Mouse (Mus musculus): ENCODE measurements around the gene Bfsp2. TPM values are rescaled to one million over a fixed set of nuclear protein-coding genes. Genes with fewer than 3 reads are reported as not detected.

Bfsp2 gene
- total RNA-seq (2021), result under 1 TPM; 0.41 to 0.71 TPM
- long read RNA-seq, experiment 1, result 0 reads
- long read RNA-seq, experiment 2, result 0 reads

GRCm38 (mm10) chr9:103480044-103480576 is at the start of gene Bfsp2:
Gene Bfsp2, minus strand, starts transcription at chr9:103480420.
- DNase-seq (ENCODE audit: low spot score), result no peak

GRCm38 (mm10) chr9:103525041-103525537 is 44.9 kb upstream of the Bfsp2 start:
- no peak for DNase-seq (ENCODE audit: low spot score)

DNA sequence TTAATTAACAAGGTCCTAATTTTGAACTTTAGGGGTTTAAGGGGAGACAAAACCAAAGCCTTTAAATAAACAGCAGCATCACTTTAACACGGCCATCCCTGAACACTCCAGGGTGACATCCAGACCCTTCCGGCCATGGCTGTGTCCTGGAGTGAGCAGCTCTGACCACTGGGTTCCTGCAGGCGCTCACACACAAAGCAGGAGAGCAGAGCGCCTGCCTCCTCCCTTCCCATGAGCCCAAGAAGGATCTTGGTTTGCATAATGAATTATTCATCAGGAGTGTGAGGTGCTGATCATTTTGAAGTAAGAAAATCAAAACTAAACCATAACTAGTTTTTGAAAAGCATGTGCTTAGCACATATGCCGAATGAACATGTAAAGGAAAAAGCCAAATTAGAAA is 44.4 kb upstream of the Bfsp2 start:
- DNase-seq (ENCODE audit: low spot score), result no peak

DNA sequence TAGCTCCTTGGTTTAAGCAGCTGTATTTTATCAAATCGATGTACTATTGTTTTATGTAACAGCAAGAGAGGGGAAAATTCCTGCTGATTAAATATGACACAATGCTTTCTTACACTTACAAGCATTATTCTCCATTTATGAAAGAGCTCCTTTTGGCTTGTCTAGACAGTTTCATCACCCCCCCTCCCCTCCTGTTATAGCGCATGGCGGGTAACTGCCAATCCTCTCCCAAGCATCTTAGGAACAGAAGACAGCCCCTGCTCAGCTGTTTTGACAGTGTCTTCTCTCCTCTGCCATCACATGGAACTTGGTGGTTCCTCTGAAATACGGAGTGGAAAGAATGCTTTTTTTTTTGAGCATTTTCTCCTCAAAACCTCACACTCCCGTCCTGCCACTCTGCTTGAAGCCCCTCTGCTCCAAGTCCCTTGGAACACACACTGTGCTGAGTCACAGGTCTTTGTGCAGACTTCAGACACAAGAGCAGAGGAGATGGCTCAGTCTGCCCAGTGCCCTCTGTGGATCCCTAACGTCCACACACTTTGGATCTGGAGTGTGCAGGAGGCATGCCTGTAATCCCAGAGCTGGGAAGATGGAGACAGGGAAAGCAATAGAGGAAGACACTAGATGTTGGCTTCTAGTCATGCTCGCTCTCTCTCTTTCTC is 43.7 kb upstream of the Bfsp2 start:
- DNase-seq (ENCODE audit: low spot score), result no peak

DNA sequence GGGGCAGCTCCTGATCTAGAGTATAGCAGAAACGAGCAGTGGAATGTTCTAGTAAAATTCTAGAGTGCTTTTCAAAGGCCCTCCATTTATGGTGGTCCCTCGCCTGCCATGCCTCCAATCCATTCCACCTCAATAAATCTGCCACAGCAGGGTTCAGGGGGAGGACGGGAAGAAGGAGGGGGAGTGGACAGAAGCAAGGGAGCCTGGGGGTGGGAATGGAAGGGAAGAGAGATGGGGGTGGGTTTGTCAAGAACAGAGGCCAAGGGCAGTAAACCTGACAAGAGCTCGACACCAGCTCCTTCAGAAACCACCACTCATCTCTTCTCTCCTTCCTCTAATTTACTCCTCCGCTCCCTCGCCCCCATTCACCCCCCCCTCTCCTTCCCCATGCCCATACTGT is 42.8 kb upstream of the Bfsp2 start:
- DNase-seq (ENCODE audit: low spot score), result no peak

GRCm38 (mm10) chr9:103513884-103514283 is 33.7 kb upstream of the Bfsp2 start:
- DNase-seq (ENCODE audit: low spot score), result no peak

- DNase-seq (ENCODE audit: low spot score), result no peak
Measured at GRCm38 (mm10) chr9:103512257-103512656, 32.0 kb upstream of the Bfsp2 start.

DNA sequence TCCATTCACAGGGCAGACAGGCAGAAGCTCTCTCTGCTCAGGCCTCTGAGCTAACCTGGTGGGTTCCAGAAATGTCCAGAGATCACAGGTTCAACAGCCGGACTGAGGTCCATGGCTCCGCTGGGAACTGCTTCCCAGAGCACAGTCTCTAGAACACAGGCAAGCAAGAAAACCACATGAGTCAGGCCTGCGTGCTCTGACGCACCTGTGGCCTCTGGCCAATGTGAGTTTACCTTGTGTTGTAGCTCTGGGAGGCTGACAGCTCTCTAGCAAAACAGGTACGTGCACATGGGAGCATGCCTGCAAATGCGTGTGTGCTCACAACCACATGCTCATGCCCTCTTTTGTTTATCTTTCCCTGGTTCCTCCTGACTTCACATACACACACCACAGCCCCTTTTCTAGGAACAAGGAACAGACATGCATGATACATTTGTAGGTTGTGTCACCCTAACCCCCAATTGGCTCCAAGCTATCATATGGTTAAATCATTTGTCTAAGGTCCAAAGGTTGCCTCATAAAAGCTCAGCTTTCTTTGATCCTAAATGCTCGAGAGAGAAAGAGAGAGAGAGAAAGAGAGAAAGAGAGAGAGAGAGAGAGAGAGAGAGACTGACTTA is 26.9 kb upstream of the Bfsp2 start:
- no peak for DNase-seq (ENCODE audit: low spot score)

DNA sequence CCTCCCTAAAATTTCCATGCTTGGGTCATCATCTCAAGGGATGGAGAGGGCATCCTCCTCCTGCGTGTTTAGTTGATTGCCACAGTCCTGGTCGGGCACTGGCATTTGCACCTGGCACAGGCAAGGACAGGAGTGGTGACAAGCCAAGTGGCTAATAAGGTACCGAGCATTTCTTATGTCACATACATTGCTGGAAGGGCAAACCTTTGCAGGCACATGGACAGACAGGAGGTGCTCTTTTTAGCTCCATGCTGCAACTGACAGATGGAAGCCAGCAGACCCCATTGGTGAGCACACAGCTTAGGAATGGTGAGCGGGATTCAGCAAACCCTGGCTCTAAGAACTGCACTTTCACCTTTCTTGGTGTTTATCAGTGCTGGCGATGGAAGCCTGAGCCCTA is 24.8 kb upstream of the Bfsp2 start:
- DNase-seq (ENCODE audit: low spot score), result no peak

DNA sequence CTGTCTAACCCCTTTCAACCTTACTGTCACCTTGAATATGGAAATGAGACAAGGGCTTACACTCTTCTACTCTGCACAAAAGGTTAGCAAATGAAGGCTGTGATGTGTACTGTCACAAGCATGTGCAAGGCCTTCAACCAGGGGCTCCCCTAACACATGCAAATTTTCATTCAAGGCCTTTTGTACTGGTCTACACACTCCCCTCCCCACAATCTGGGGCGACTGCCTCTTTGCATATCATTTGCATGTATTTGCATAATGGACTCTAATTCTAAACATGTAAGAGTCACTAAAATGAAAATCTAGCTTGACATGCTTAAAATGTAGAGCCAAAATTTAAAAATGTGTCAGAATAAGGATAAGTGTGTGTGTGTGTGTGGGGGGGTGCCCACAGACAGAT is 24.4 kb upstream of the Bfsp2 start:
- DNase-seq (ENCODE audit: low spot score), result no peak

GRCm38 (mm10) chr9:103503586-103504298 is 23.5 kb upstream of the Bfsp2 start:
- no peak for DNase-seq (ENCODE audit: low spot score)

DNA sequence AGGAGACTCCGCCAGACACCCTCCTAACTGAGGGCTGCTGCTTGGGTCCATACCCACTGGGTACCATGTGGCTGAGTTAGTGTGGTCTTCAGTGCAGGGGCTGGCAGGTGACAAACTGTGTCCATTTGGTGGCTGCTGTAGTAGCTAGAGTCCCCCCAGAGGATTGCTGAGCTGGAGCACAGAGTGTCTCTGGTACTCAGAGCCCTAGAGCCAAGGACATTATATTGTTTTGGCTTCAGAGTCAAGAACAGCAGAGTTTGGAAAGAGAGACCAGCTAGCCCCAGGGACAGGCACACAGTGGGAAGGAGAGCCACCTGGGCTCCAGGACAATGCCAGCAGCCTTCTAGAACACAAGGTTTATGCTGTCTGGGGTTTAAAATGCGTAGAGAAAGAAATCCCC is 22.4 kb upstream of the Bfsp2 start:
- no peak for DNase-seq (ENCODE audit: low spot score)

GRCm38 (mm10) chr9:103501861-103502364 is 21.7 kb upstream of the Bfsp2 start:
- DNase-seq (ENCODE audit: low spot score), result no peak

DNA sequence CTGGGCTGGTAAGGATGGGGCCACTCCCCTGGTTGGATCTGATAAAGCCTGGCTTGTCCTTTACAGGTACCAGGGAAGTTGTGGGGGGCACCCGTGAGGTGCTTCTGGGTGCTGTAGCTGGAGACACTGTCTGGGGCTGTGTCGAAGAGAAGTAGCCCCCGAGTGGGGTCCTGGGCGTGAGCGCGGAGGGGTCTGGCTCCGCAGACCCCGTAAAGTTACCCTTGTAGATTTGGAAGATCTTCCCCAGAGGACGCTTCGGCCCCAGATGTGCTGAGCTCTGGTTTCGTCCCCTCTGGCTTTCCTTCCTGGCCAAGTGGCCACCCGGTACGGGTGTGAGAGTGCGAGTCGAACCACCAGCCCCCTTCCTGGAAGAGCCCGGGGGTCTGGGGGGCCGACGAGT is 19.1 kb upstream of the Bfsp2 start:
- no peak for DNase-seq (ENCODE audit: low spot score)

DNA sequence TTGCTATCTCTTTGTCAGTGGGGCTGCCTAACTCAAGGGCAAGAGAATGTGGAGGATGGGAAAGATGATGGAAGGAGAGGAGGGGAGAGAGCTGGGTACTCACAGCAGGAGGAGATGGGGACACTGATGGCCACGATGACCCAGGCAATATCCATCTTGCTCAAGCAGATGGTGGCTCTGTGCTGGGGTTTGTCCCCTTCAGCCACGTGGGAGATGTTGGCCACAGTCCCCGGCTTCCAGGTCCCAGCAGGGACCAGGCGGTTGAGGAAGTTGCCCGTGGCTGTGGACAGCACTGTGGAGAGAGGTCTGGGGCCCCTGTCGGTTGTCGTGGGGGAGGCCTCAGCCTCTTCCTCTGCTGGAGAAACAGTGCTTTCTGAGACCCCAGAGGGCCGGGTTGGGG is 18.5 kb upstream of the Bfsp2 start:
- no peak for DNase-seq (ENCODE audit: low spot score)

DNA sequence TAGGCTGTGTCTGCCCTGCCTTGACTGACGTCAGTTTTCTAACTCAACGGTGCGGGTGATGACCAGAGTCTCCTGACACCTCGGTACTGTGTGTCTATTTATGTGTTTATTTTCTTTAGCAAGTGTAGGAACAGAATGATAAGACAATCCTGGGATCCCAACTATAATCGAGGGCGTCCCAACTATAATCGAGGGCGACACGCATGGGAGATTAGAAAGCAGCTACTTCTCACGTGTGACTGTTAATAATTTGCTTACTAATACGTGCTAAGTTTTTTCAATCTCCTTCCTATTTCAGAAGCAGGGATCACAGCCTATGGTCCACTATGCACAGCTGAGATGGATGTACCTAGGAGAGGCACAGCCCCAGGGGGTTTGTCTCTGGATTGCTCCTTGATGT is 15.2 kb upstream of the Bfsp2 start:
- no peak for DNase-seq (ENCODE audit: low spot score)

GRCm38 (mm10) chr9:103494346-103495020 is 14.3 kb upstream of the Bfsp2 start:
- DNase-seq (ENCODE audit: low spot score), result peak; percentile 71

GRCm38 (mm10) chr9:103491985-103492384 is 11.8 kb upstream of the Bfsp2 start:
- no peak for DNase-seq (ENCODE audit: low spot score)

DNA sequence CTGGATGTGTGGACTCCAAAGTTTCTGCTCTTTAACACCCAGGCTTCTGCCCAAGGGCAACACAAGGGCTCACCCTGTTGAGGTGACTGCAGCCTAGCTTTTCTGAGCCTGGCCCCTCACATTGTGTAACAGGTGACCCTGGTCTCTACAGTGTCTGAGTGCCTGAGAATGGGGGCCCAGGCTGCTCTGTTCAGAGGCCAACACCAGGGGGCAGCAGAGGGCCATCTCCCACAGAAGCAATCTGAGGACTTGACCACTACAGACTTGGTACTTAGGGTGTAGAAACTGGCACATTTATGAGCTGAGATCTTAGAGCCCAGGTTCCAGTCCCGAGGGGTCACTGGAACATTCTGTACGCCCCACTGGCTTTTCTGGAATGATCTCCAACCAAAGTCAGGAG is 10.2 kb upstream of the Bfsp2 start:
- DNase-seq (ENCODE audit: low spot score), result peak; percentile 62

GRCm38 (mm10) chr9:103489883-103490282 is 9.7 kb upstream of the Bfsp2 start:
- DNase-seq (ENCODE audit: low spot score), result no peak

DNA sequence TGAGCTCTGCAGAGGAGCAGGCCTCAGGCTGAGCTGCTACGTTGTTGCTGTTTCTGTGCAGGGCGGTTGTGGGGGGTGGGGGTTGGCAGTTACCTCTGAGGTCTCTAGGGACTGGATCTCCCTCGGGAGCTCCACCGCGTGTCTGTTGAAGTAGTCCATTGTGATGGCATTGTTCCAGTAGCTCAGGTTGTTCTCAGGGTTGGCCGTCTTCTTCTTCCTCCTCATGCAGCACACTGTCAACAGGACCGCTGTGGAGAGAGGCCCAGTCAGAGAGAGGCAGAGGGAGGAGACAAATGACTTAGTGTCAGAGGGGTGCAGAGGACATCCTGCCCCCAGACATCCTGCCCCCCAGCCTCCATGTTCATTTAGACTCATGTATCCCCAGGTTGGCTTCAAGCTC is 8.9 kb upstream of the Bfsp2 start:
- DNase-seq (ENCODE audit: low spot score), result no peak

DNA sequence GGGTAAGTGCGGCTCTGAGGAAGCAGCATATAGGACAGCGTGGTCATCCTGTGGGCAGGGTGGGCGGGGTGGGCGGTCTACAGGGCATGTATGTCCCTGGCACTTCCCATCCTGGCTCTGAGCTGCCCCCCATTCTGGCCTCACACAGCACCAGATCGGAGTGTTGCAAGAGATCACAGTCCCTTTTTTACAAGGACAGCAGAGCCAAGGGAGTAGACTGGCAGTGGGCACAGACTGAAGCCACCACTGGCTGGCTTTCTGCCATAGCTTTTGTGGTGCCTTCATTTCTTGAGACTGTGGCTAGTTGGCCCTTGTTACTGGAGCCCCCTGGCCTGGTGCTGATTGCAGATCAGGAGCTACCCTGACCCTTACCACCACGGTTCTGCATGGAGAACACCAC is 6.0 kb upstream of the Bfsp2 start:
- DNase-seq (ENCODE audit: low spot score), result no peak
